Mouse (Mus musculus): Measurements from ENCODE around the gene Prr12.

Prr12 gene

GRCm38 (mm10) chr7:45076501-45076900 lies 23.8 kb upstream of the Prr12 start:
- DNase-seq = no peak

GRCm38 (mm10) chr7:45075405-45075804 lies 22.7 kb upstream of the Prr12 start:
- DNase-seq = no peak

- no peak for DNase-seq
These were observed 21.3 kb upstream of the Prr12 start for GRCm38 (mm10) chr7:45073949-45074348.

- DNase-seq = no peak
These were observed 20.6 kb upstream of the Prr12 start for GRCm38 (mm10) chr7:45073171-45073707.

GRCm38 (mm10) chr7:45072230-45072629 lies 19.5 kb upstream of the Prr12 start:
- no peak for DNase-seq

- DNase-seq = no peak
These were observed 17.0 kb upstream of the Prr12 start for GRCm38 (mm10) chr7:45069671-45070070.

GRCm38 (mm10) chr7:45068000-45068318 lies 15.3 kb upstream of the Prr12 start:
- no peak for DNase-seq

GRCm38 (mm10) chr7:45067190-45067999 lies 14.7 kb upstream of the Prr12 start:
- DNase-seq = no peak

- DNase-seq = peak; percentile 95
These were observed 9.7 kb upstream of the Prr12 start, which contains the start of the genes Nosip and Prrg2 for GRCm38 (mm10) chr7:45062239-45062835. Nosip (plus strand) TSS chr7:45062429. Prrg2 (minus strand) TSS chr7:45062677.

GRCm38 (mm10) chr7:45061532-45062075 lies 8.9 kb upstream of the Prr12 start:
- DNase-seq = peak; percentile 45

- DNase-seq = no peak
These were observed 8.0 kb upstream of the Prr12 start for GRCm38 (mm10) chr7:45060632-45061122.

- peak; percentile 29 for DNase-seq
These were observed 6.2 kb upstream of the Prr12 start for GRCm38 (mm10) chr7:45058607-45059571.

- DNase-seq = no peak
These were observed 4.3 kb upstream of the Prr12 start for GRCm38 (mm10) chr7:45056972-45057348.

- DNase-seq = no peak
These were observed 3.8 kb upstream of the Prr12 start for GRCm38 (mm10) chr7:45056329-45056971.

- DNase-seq = peak; percentile 91
These were observed 1.3 kb upstream of the Prr12 start for GRCm38 (mm10) chr7:45053931-45054510.

GRCm38 (mm10) chr7:45053117-45053930 lies 643 bp upstream of the Prr12 start:
- peak; percentile 82 for DNase-seq

- peak; percentile 65 for DNase-seq
These were observed 360 bp downstream of the Prr12 start for GRCm38 (mm10) chr7:45052181-45052861.

GRCm38 (mm10) chr7:45051601-45051974 lies 1.1 kb downstream of the Prr12 start:
- DNase-seq = peak; percentile 32

GRCm38 (mm10) chr7:45050945-45051600 lies 1.6 kb downstream of the Prr12 start:
- peak; percentile 64 for DNase-seq

All from cerebellum, adult 8-10 months (tissue).